Mouse (Mus musculus): ENCODE results near the gene Gm28778.

DNA sequence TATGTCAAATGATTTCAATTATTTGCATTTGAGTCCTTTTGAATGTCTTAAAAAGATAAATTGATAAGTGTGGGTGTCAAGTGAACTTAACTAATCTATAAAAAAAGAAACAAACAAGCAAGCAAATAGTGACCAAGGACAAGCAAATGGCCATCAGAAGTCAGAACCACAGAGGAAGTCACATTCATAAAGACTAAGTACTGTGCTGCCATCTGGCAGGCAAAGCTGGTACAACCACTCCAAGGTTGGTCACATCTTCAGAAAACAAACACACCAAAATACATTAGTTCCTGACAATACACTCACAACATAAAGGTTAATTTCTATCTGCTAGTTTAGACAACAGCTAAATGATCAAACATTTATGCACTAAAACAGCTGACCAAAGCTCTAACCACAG, 24.3 kb upstream of the Gm28778 start:
- TF ChIP-seq CTCF (IDR thresholded peaks at IDR 0.05; ENCODE audit: control insufficient read depth, insufficient read depth, insufficient read length) (peak; percentile 16), FOSL1 (IDR thresholded peaks at IDR 0.05; ENCODE audit: insufficient read depth, low read length, poor library complexity, severe bottlenecking) (no peak), USF1 (IDR thresholded peaks at IDR 0.05; ENCODE audit: low read depth) (no peak), MYOG (IDR thresholded peaks at IDR 0.05; ENCODE audit: control insufficient read depth, extremely low read depth, insufficient read length) (no peak), MAX (IDR thresholded peaks at IDR 0.05) (no peak), CEBPB (IDR thresholded peaks at IDR 0.05; ENCODE audit: low read depth) (no peak), MYOD1 (IDR thresholded peaks at IDR 0.05; ENCODE audit: control insufficient read depth, insufficient read length, low read depth) (no peak)
